Mouse (Mus musculus): ENCODE data around the gene Tmem102. TPM values are rescaled to one million over a fixed set of nuclear protein-coding genes. Genes with fewer than 3 reads are reported as not detected.

Gene Tmem102
- 4.1 and 4.3 TPM in 2 replicates for polyA plus RNA-seq (2014; fragmentation: Nextera tagmentation; extraction: Ambion mirVana)

GRCm38 (mm10) chr11:69804972-69805909 lies at the start of gene Tmem102:
Gene Tmem102 (minus strand): TSS chr11:69805624.
- Histone ChIP-seq H3K4me3 (ENCODE audit: low read depth, low read length) (peak within 1 kb of the TSS; percentile 58), H3K27me3 (replicated peaks; ENCODE audit: control insufficient read depth, insufficient read depth, low read length) (peaks cover 35% of the 10 kb centered on the region), H3K9ac (ENCODE audit: low read depth, low read length) (peak within 1 kb of the TSS; percentile 59; the same call in 1 of the 2 replicates), H3K9me3 (ENCODE audit: control insufficient read depth, low read length) (no peaks in the 10 kb centered on the region), H3K4me2 (ENCODE audit: low read depth, low read length) (peak within 1 kb of the TSS; percentile 97), H3K36me3 (ENCODE audit: control insufficient read depth, insufficient read depth, low read length) (no peaks in the 10 kb centered on the region), H3K27ac (replicated peaks; ENCODE audit: low read depth, low read length) (no peak within 1 kb of the TSS), H3K4me1 (ENCODE audit: control insufficient read depth, insufficient read depth, low read length) (peaks cover 37% of the 10 kb centered on the region)
- ATAC-seq (ENCODE audit: low read depth) = no peak
- WGBS = 6% methylated on average over 27 of the region's 29 CpGs
- DNase-seq (ENCODE audit: low spot score) = peak; percentile 65

- H3K9ac ChIP-seq (ENCODE audit: low read depth, low read length) = no peak overlapping the region
- 81% methylated on average over 10 of the region's 10 CpGs for WGBS
- DNase-seq (ENCODE audit: low spot score) (no peak), ATAC-seq (ENCODE audit: low read depth) (no peak)
- H3K27ac ChIP-seq (replicated peaks; ENCODE audit: low read depth, low read length) = no peak overlapping the region
- peaks cover 12% of the 10 kb centered on the region for H3K27me3 ChIP-seq (replicated peaks; ENCODE audit: control insufficient read depth, insufficient read depth, low read length)
- no peak overlapping the region for H3K4me2 ChIP-seq (ENCODE audit: low read depth, low read length)
- peaks cover 31% of the 10 kb centered on the region for H3K36me3 ChIP-seq (ENCODE audit: control insufficient read depth, insufficient read depth, low read length)
- no peak overlapping the region for H3K4me3 ChIP-seq (ENCODE audit: low read depth, low read length)
- H3K9me3 ChIP-seq (ENCODE audit: control insufficient read depth, low read length) = no peaks in the 10 kb centered on the region
- 0 out of 2 replicates have a peak, but pooled peaks cover 5% of the 10 kb centered on the region for H3K4me1 ChIP-seq (ENCODE audit: control insufficient read depth, insufficient read depth, low read length)
Measured at GRCm38 (mm10) chr11:69854680-69855079, 49.3 kb upstream of the Tmem102 start.

GRCm38 (mm10) chr11:69853994-69854393 lies 48.6 kb upstream of the Tmem102 start:
- no peak overlapping the region for H3K27ac ChIP-seq (replicated peaks; ENCODE audit: low read depth, low read length)
- no peak for ATAC-seq (ENCODE audit: low read depth)
- H3K4me2 ChIP-seq (ENCODE audit: low read depth, low read length) = no peak overlapping the region
- H3K4me1 ChIP-seq (ENCODE audit: control insufficient read depth, insufficient read depth, low read length) = 0 out of 2 replicates have a peak, but pooled peaks cover 5% of the 10 kb centered on the region
- peaks cover 38% of the 10 kb centered on the region for H3K36me3 ChIP-seq (ENCODE audit: control insufficient read depth, insufficient read depth, low read length)
- 62% methylated on average over 7 of the region's 7 CpGs for WGBS
- peaks cover 9% of the 10 kb centered on the region for H3K27me3 ChIP-seq (replicated peaks; ENCODE audit: control insufficient read depth, insufficient read depth, low read length)
- H3K9ac ChIP-seq (ENCODE audit: low read depth, low read length) = no peak overlapping the region
- H3K4me3 ChIP-seq (ENCODE audit: low read depth, low read length) = no peak overlapping the region
- no peak for DNase-seq (ENCODE audit: low spot score)
- H3K9me3 ChIP-seq (ENCODE audit: control insufficient read depth, low read length) = no peaks in the 10 kb centered on the region

- no peaks in the 10 kb centered on the region for H3K9me3 ChIP-seq (ENCODE audit: control insufficient read depth, low read length)
Measured at GRCm38 (mm10) chr11:69850754-69851153, 45.3 kb upstream of the Tmem102 start.

GRCm38 (mm10) chr11:69849884-69850283 lies 44.5 kb upstream of the Tmem102 start:
- Histone ChIP-seq H3K4me2 (ENCODE audit: low read depth, low read length) (no peak overlapping the region), H3K4me3 (ENCODE audit: low read depth, low read length) (no peak overlapping the region), H3K4me1 (ENCODE audit: control insufficient read depth, insufficient read depth, low read length) (peaks cover 25% of the 10 kb centered on the region), H3K27ac (replicated peaks; ENCODE audit: low read depth, low read length) (no peak overlapping the region), H3K9me3 (ENCODE audit: control insufficient read depth, low read length) (no peaks in the 10 kb centered on the region), H3K27me3 (replicated peaks; ENCODE audit: control insufficient read depth, insufficient read depth, low read length) (no peaks in the 10 kb centered on the region), H3K9ac (ENCODE audit: low read depth, low read length) (no peak overlapping the region), H3K36me3 (ENCODE audit: control insufficient read depth, insufficient read depth, low read length) (peaks cover 51% of the 10 kb centered on the region)
- DNase-seq (ENCODE audit: low spot score) = no peak
- ATAC-seq (ENCODE audit: low read depth) = no peak
- 87% methylated on average over 15 of the region's 15 CpGs for WGBS

More at GRCm38 (mm10) chr11:69850754-69851153, 45.3 kb upstream of the Tmem102 start:
- no peak overlapping the region for H3K9ac ChIP-seq (ENCODE audit: low read depth, low read length)
- H3K4me2 ChIP-seq (ENCODE audit: low read depth, low read length) = no peak overlapping the region
- H3K36me3 ChIP-seq (ENCODE audit: control insufficient read depth, insufficient read depth, low read length) = peaks cover 51% of the 10 kb centered on the region
- no peak for DNase-seq (ENCODE audit: low spot score)
- H3K27me3 ChIP-seq (replicated peaks; ENCODE audit: control insufficient read depth, insufficient read depth, low read length) = no peaks in the 10 kb centered on the region
- H3K27ac ChIP-seq (replicated peaks; ENCODE audit: low read depth, low read length) = no peak overlapping the region
- 64% methylated on average over 8 of the region's 8 CpGs for WGBS
- H3K4me3 ChIP-seq (ENCODE audit: low read depth, low read length) = no peak overlapping the region
- ATAC-seq (ENCODE audit: low read depth) = no peak
- H3K4me1 ChIP-seq (ENCODE audit: control insufficient read depth, insufficient read depth, low read length) = peaks cover 19% of the 10 kb centered on the region

GRCm38 (mm10) chr11:69849128-69849527 lies 43.7 kb upstream of the Tmem102 start:
- Histone ChIP-seq H3K9me3 (ENCODE audit: control insufficient read depth, low read length) (no peaks in the 10 kb centered on the region), H3K36me3 (ENCODE audit: control insufficient read depth, insufficient read depth, low read length) (peaks cover 51% of the 10 kb centered on the region), H3K27ac (replicated peaks; ENCODE audit: low read depth, low read length) (no peak overlapping the region; the same call in 1 of the 2 replicates), H3K9ac (ENCODE audit: low read depth, low read length) (no peak overlapping the region), H3K27me3 (replicated peaks; ENCODE audit: control insufficient read depth, insufficient read depth, low read length) (no peaks in the 10 kb centered on the region), H3K4me2 (ENCODE audit: low read depth, low read length) (no peak overlapping the region), H3K4me3 (ENCODE audit: low read depth, low read length) (no peak overlapping the region), H3K4me1 (ENCODE audit: control insufficient read depth, insufficient read depth, low read length) (peaks cover 25% of the 10 kb centered on the region)
- ATAC-seq (ENCODE audit: low read depth) (no peak), DNase-seq (ENCODE audit: low spot score) (no peak)
- 85% methylated on average over 9 of the region's 9 CpGs for WGBS

- 0 out of 2 replicates have a peak overlapping the region, but pooled peaks have one; percentile 92 for H3K9ac ChIP-seq (ENCODE audit: low read depth, low read length)
- peaks cover 25% of the 10 kb centered on the region for H3K4me1 ChIP-seq (ENCODE audit: control insufficient read depth, insufficient read depth, low read length)
- DNase-seq (ENCODE audit: low spot score) (no peak), ATAC-seq (ENCODE audit: low read depth) (no peak)
- H3K36me3 ChIP-seq (ENCODE audit: control insufficient read depth, insufficient read depth, low read length) = peaks cover 51% of the 10 kb centered on the region
- 94% methylated on average over 6 of the region's 6 CpGs for WGBS
- no peak overlapping the region for H3K27ac ChIP-seq (replicated peaks; ENCODE audit: low read depth, low read length)
- H3K4me3 ChIP-seq (ENCODE audit: low read depth, low read length) = peak overlapping the region; percentile 90
- H3K27me3 ChIP-seq (replicated peaks; ENCODE audit: control insufficient read depth, insufficient read depth, low read length) = no peaks in the 10 kb centered on the region
- H3K9me3 ChIP-seq (ENCODE audit: control insufficient read depth, low read length) = no peaks in the 10 kb centered on the region
- peak overlapping the region; percentile 95 for H3K4me2 ChIP-seq (ENCODE audit: low read depth, low read length)
Measured at GRCm38 (mm10) chr11:69848021-69848420, 42.6 kb upstream of the Tmem102 start.

GRCm38 (mm10) chr11:69846738-69847688 lies 41.6 kb upstream of the Tmem102 start:
- Histone ChIP-seq H3K9me3 (ENCODE audit: control insufficient read depth, low read length) (no peaks in the 10 kb centered on the region), H3K4me3 (ENCODE audit: low read depth, low read length) (peak overlapping the region; percentile 90), H3K9ac (ENCODE audit: low read depth, low read length) (peak overlapping the region; percentile 92), H3K27ac (replicated peaks; ENCODE audit: low read depth, low read length) (peak overlapping the region; percentile 95), H3K36me3 (ENCODE audit: control insufficient read depth, insufficient read depth, low read length) (peaks cover 44% of the 10 kb centered on the region), H3K4me2 (ENCODE audit: low read depth, low read length) (peak overlapping the region; percentile 95), H3K27me3 (replicated peaks; ENCODE audit: control insufficient read depth, insufficient read depth, low read length) (no peaks in the 10 kb centered on the region), H3K4me1 (ENCODE audit: control insufficient read depth, insufficient read depth, low read length) (peaks cover 25% of the 10 kb centered on the region)
- peak; percentile 45 for DNase-seq (ENCODE audit: low spot score)
- ATAC-seq (ENCODE audit: low read depth) = peak; percentile 49
- 9% methylated on average over 33 of the region's 37 CpGs for WGBS

Measured in embryonic facial prominence, embryonic 14.5 days (tissue).